Comparison of ENCODE assay signal across 8 mouse cellular contexts in the genomic region with DNA sequence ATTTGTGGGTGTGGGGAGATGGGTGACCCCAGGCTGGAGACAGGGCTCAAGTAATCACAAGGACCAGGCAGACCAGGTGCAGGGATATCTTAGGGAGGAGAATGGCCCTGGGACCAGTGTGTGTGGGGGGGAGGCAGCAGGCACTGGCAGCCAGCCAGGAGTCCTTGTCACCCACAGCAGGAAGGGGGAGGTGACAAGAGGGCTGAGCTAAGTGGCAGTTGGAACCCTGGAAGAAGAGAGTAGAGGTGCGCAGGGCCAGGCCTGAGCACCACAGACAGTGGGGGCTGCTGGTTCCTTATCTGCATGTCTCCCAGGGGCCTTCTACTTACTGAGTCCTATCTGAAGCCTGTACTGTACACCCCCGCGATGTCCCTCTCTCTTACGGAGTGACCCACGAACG. TPM values are rescaled to one million over a fixed set of nuclear protein-coding genes. Genes with fewer than 3 reads are reported as not detected.
DNase-seq lines count a peak whose midpoint lies in the region; ATAC-seq lines count a peak whose summit lies in the region.

No protein-coding gene starts in this region.

- peaks cover 42% of the 10 kb centered on the region for H3K27me3 ChIP-seq in forebrain, embryonic 12.5 days
- H3K27me3 ChIP-seq in forebrain, embryonic 11.5 days (ENCODE audit: control insufficient read depth, insufficient read depth, low read length), result peaks cover under 1% of the 10 kb centered on the region; the same call in 1 of the 2 replicates
- peaks cover 21% of the 10 kb centered on the region for H3K27me3 ChIP-seq in heart, embryonic 13.5 days (replicated peaks)

- no peak overlapping the region for H3K9ac ChIP-seq in forebrain, embryonic 12.5 days
- no peak overlapping the region for H3K9ac ChIP-seq in forebrain, embryonic 11.5 days (ENCODE audit: low read length)
- peak overlapping the region; percentile 48 for H3K9ac ChIP-seq in heart, embryonic 13.5 days

- peak; percentile 27; the same call in 1 of the 2 replicates for ATAC-seq in forebrain, embryonic 12.5 days (ENCODE audit: low FRiP score)
- no peak for ATAC-seq in forebrain, embryonic 11.5 days (replicated peaks; ENCODE audit: low FRiP score)
- ATAC-seq in heart, embryonic 13.5 days (ENCODE audit: extremely low read depth, insufficient number of reproducible peaks, low FRiP score, low TSS enrichment), result peak; percentile 51

- no peak overlapping the region for H3K4me2 ChIP-seq in forebrain, embryonic 12.5 days
- H3K4me2 ChIP-seq in forebrain, embryonic 11.5 days (ENCODE audit: low read depth, low read length, severe bottlenecking), result no peak overlapping the region
- peak overlapping the region; percentile 46 for H3K4me2 ChIP-seq in heart, embryonic 13.5 days

- H3K9me3 ChIP-seq in forebrain, embryonic 12.5 days, result no peaks in the 10 kb centered on the region
- no peaks in the 10 kb centered on the region for H3K9me3 ChIP-seq in forebrain, embryonic 11.5 days (ENCODE audit: control insufficient read depth, low read length)
- H3K9me3 ChIP-seq in heart, embryonic 13.5 days, result no peaks in the 10 kb centered on the region

- no peak for DNase-seq in forebrain, embryonic 11.5 days (ENCODE audit: low spot score)
- peak; percentile 80 for DNase-seq in MEL-GATA-1-ER (ENCODE audit: extremely low read depth, low read depth)
- DNase-seq in lung, adult 18-20 months, result peak; percentile 67 to 75
- peak; percentile 82 for DNase-seq in testis, postnatal 10 days (ENCODE audit: low spot score)
- DNase-seq in right cerebral cortex, postnatal 4 days, result no peak
- DNase-seq in layer of hippocampus, postnatal 10 days (ENCODE audit: low spot score in 2 of 2), result no peak

- no peak overlapping the region for H3K27ac ChIP-seq in forebrain, embryonic 12.5 days
- no peak overlapping the region for H3K27ac ChIP-seq in forebrain, embryonic 11.5 days (ENCODE audit: low read depth, low read length)
- H3K27ac ChIP-seq in heart, embryonic 13.5 days (replicated peaks), result peak overlapping the region; percentile 99

- H3K4me1 ChIP-seq in forebrain, embryonic 12.5 days, result peaks cover 22% of the 10 kb centered on the region
- 0 out of 2 replicates have a peak, but pooled peaks cover 2% of the 10 kb centered on the region for H3K4me1 ChIP-seq in forebrain, embryonic 11.5 days (replicated peaks; ENCODE audit: control insufficient read depth, insufficient read depth, low read length)
- peaks cover 71% of the 10 kb centered on the region for H3K4me1 ChIP-seq in heart, embryonic 13.5 days

- WGBS in forebrain, embryonic 12.5 days, result 76% methylated on average over 6 of the region's 6 CpGs
- 79% methylated on average over 6 of the region's 6 CpGs for WGBS in forebrain, embryonic 11.5 days
- WGBS in heart, embryonic 13.5 days, result 11% methylated on average over 6 of the region's 6 CpGs

- no peak overlapping the region for H3K4me3 ChIP-seq in forebrain, embryonic 12.5 days (replicated peaks)
- no peak overlapping the region for H3K4me3 ChIP-seq in forebrain, embryonic 11.5 days (ENCODE audit: low read depth, low read length)
- no peak overlapping the region for H3K4me3 ChIP-seq in heart, embryonic 13.5 days

- H3K36me3 ChIP-seq in forebrain, embryonic 12.5 days (replicated peaks), result no peaks in the 10 kb centered on the region
- no peaks in the 10 kb centered on the region for H3K36me3 ChIP-seq in forebrain, embryonic 11.5 days (ENCODE audit: control insufficient read depth, insufficient read depth, low read length)
- H3K36me3 ChIP-seq in heart, embryonic 13.5 days, result peaks cover 15% of the 10 kb centered on the region

RNA-seq across cellular contexts. Expression of a gene that starts 7.0 kb away (rescaled TPM):
- polyA plus RNA-seq in forebrain, embryonic 12.5 days (2016; fragmentation: Nextera tagmentation; extraction: Ambion mirVana), result 7.7 and 8.3 TPM in 2 replicates
- 9.0 and 9.2 TPM in 2 replicates for polyA plus RNA-seq in forebrain, embryonic 11.5 days (2014; fragmentation: Nextera tagmentation; extraction: Ambion mirVana)
- polyA plus RNA-seq in heart, embryonic 13.5 days (2015; fragmentation: Nextera tagmentation; extraction: Ambion mirVana), result 19.0 and 19.1 TPM in 2 replicates
- 10 to 100 TPM in 1 of 2 experiments, 1 to 10 TPM in 1; 8.9 to 10.1 TPM for total RNA-seq in layer of hippocampus, postnatal 10 days (2021)

RNA-seq across cellular contexts. Expression of a gene that starts 7.1 kb away (rescaled TPM):
- polyA plus RNA-seq in forebrain, embryonic 12.5 days (2016; fragmentation: Nextera tagmentation; extraction: Ambion mirVana), result 0.17 TPM in 1 of 2 replicates, not detected in the other
- polyA plus RNA-seq in forebrain, embryonic 11.5 days (2014; fragmentation: Nextera tagmentation; extraction: Ambion mirVana), result not detected in 2 replicates
- 1.3 and 1.5 TPM in 2 replicates for polyA plus RNA-seq in heart, embryonic 13.5 days (2015; fragmentation: Nextera tagmentation; extraction: Ambion mirVana)
- total RNA-seq in layer of hippocampus, postnatal 10 days (2021), result not detected

RNA-seq across cellular contexts. Expression of a gene that starts 9.7 kb away (rescaled TPM):
- polyA plus RNA-seq in forebrain, embryonic 12.5 days (2016; fragmentation: Nextera tagmentation; extraction: Ambion mirVana), result 0.20 and 0.36 TPM in 2 replicates
- polyA plus RNA-seq in forebrain, embryonic 11.5 days (2014; fragmentation: Nextera tagmentation; extraction: Ambion mirVana), result not detected in 2 replicates
- 159 and 184 TPM in 2 replicates for polyA plus RNA-seq in heart, embryonic 13.5 days (2015; fragmentation: Nextera tagmentation; extraction: Ambion mirVana)
- 1 to 10 TPM; 1.4 to 1.6 TPM for total RNA-seq in layer of hippocampus, postnatal 10 days (2021)

RNA-seq across cellular contexts. Expression of a gene that starts 19.0 kb away (rescaled TPM):
- polyA plus RNA-seq in forebrain, embryonic 12.5 days (2016; fragmentation: Nextera tagmentation; extraction: Ambion mirVana), result 16.4 and 17.8 TPM in 2 replicates
- 19.7 and 23.2 TPM in 2 replicates for polyA plus RNA-seq in forebrain, embryonic 11.5 days (2014; fragmentation: Nextera tagmentation; extraction: Ambion mirVana)
- 48.1 and 49.0 TPM in 2 replicates for polyA plus RNA-seq in heart, embryonic 13.5 days (2015; fragmentation: Nextera tagmentation; extraction: Ambion mirVana)
- total RNA-seq in layer of hippocampus, postnatal 10 days (2021), result 1 to 10 TPM; 3.3 to 4.2 TPM

RNA-seq across cellular contexts. Expression of a gene that starts 35.1 kb away (rescaled TPM):
- 42.0 and 42.5 TPM in 2 replicates for polyA plus RNA-seq in forebrain, embryonic 12.5 days (2016; fragmentation: Nextera tagmentation; extraction: Ambion mirVana)
- polyA plus RNA-seq in forebrain, embryonic 11.5 days (2014; fragmentation: Nextera tagmentation; extraction: Ambion mirVana), result 38.1 and 39.9 TPM in 2 replicates
- polyA plus RNA-seq in heart, embryonic 13.5 days (2015; fragmentation: Nextera tagmentation; extraction: Ambion mirVana), result 37.2 and 43.4 TPM in 2 replicates
- 10 to 100 TPM; 19.2 to 19.5 TPM for total RNA-seq in layer of hippocampus, postnatal 10 days (2021)

Comparison
In these comparisons a context has a peak if more than half of its experiments do, and no peak if none do; other contexts are left out.
1. DNase-seq: peak in MEL-GATA-1-ER (single experiment), lung, adult 18-20 months (2 of 2) and testis, postnatal 10 days (single experiment); none in forebrain, embryonic 11.5 days (single experiment), right cerebral cortex, postnatal 4 days (single experiment) and layer of hippocampus, postnatal 10 days (0 of 2).
2. RNA of a gene that starts 9.7 kb away (polyA plus RNA-seq): 159 to 184 TPM in heart, embryonic 13.5 days; 0.20 to 0.36 TPM in forebrain, embryonic 12.5 days and not detected in forebrain, embryonic 11.5 days; every median in the first group is over 100 times any median in the second.